Mouse (Mus musculus): ENCODE measurements around the gene Ralgps1.

DNA sequence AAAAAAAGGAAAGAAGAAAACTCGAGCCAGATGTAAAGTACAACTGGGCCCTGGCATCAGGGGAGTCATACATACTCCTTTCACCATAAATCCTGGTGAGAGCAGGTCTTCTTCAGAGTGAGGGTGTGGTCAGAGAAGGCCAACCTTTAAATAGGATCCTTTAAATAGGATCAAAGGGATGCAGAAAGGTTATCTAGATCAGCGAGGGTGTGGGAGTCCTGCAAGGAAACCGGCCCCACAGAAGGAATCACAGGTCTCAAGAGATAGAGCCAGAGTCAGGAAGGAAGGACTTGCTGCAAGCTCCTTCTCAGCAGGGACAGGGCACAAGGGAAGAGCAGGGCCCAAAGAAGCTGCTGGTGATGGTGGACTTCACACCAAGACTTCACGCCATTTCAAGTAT, 46.2 kb upstream of the Ralgps1 start:
- no peak for TF ChIP-seq CTCF (IDR thresholded peaks at IDR 0.05)
- TF ChIP-seq EP300 (IDR thresholded peaks at IDR 0.05), result no peak
